Mouse (Mus musculus) hindbrain, embryonic 14.5 days (tissue): ENCODE data around the gene Gm14190. TPM values are rescaled to one million over a fixed set of nuclear protein-coding genes. Genes with fewer than 3 reads are reported as not detected.
"Not testable (repeated sequence)": the region's sequence is repeated elsewhere in the genome, so short reads cannot be mapped to it uniquely, and the experiment has no call there.

ENCODE experiments used
- ATAC-seq: fragments of 200-750 bp; cut with Nextera tagmentation; 2 replicates; pipeline ENCODE4 v1.8.0; 2017; ENCODE audit warnings: moderate number of reproducible peaks, mild to moderate bottlenecking, moderate TSS enrichment, moderate library complexity; ENCODE audit not compliant: low FRiP score
- DNase-seq: peaks from one replicate; pipeline ENCODE4 v3.0.0-alpha.2; 2015; ENCODE audit warnings: low spot score
- H3K27ac ChIP-seq: fragments of 300-500 bp; sonication (generic); 2 replicates; pipeline ENCODE4 v1.5.1; 2014; ENCODE audit warnings: mild to moderate bottlenecking, moderate library complexity
- H3K27me3 ChIP-seq: fragments of 300-500 bp; sonication (generic); 2 replicates; pipeline ENCODE4 v1.6.1; 2014; ENCODE audit warnings: mild to moderate bottlenecking, low read length, mixed read lengths; ENCODE audit not compliant: control insufficient read depth, insufficient read depth
- H3K36me3 ChIP-seq: fragments of 300-500 bp; sonication (generic); replicated peaks from 2 replicates; pipeline ENCODE4 v1.6.1; 2014; ENCODE audit not compliant: control insufficient read depth, insufficient read depth
- H3K4me1 ChIP-seq: fragments of 300-500 bp; sonication (generic); replicated peaks from 2 replicates; pipeline ENCODE4 v1.6.1; 2014; ENCODE audit warnings: antibody characterized with exemption, low read length, mixed read lengths; ENCODE audit not compliant: control insufficient read depth, insufficient read depth
- H3K4me2 ChIP-seq: fragments of 300-500 bp; sonication (generic); replicated peaks from 2 replicates; pipeline ENCODE4 v1.6.1; 2014; ENCODE audit warnings: mild to moderate bottlenecking, moderate library complexity
- H3K4me3 ChIP-seq: fragments of 300-500 bp; sonication (generic); replicated peaks from 2 replicates; pipeline ENCODE4 v1.5.1; 2014; ENCODE audit warnings: mild to moderate bottlenecking, low read length
- H3K9ac ChIP-seq: fragments of 300-500 bp; sonication (generic); 2 replicates; pipeline ENCODE4 v1.6.1; 2014
- H3K9me3 ChIP-seq: fragments of 300-500 bp; sonication (generic); 2 replicates; pipeline ENCODE4 v1.6.1; 2016; ENCODE audit warnings: low read length; ENCODE audit not compliant: control insufficient read depth
- WGBS: fragments of 180-500 bp; shearing (Covaris S2); extraction: QIAGEN DNeasy Blood & Tissue Kit; methylation state at CpG from one replicate; pipeline ENCODE4 v1.1.7; 2014; 5-methylcytosine and 5-hydroxymethylcytosine counted together
- polyA plus RNA-seq: library from polyadenylated mRNA; unstranded; fragments of >200 nt; fragmentation: Nextera tagmentation; extraction: Ambion mirVana; gene quantifications from 2 replicates; pipeline ENCODE4 v1.2.1, GENCODE M21; 2014

The Gm14190 gene
- polyA plus RNA-seq, 1 experiment from 2014 or later, result not detected

GRCm38 (mm10) chr11:99657051-99657450, 33.5 kb downstream of the Gm14190 start:
- H3K9me3 ChIP-seq, result no peaks in the 10 kb centered on the region
- no peaks in the 10 kb centered on the region for H3K27me3 ChIP-seq
- DNase-seq (no peak), ATAC-seq (no peak)
- 56% methylated on average over 5 of the region's 5 CpGs for WGBS
- H3K36me3 ChIP-seq, result no peaks in the 10 kb centered on the region
- H3K9ac ChIP-seq, result no peak overlapping the region
- no peak overlapping the region for H3K4me2 ChIP-seq
- no peak overlapping the region for H3K27ac ChIP-seq
- no peaks in the 10 kb centered on the region for H3K4me1 ChIP-seq
- no peak overlapping the region for H3K4me3 ChIP-seq

GRCm38 (mm10) chr11:99650136-99650535, 40.4 kb downstream of the Gm14190 start, which contains the start of gene Gm11555:
Gene Gm11555 (minus strand): TSS chr11:99650236.
- Histone ChIP-seq H3K27me3 (no peaks in the 10 kb centered on the region), H3K4me1 (no peaks in the 10 kb centered on the region), H3K4me2 (no peak within 1 kb of the TSS), H3K4me3 (no peak within 1 kb of the TSS), H3K36me3 (no peaks in the 10 kb centered on the region), H3K27ac (no peak within 1 kb of the TSS), H3K9ac (no peak within 1 kb of the TSS), H3K9me3 (no peaks in the 10 kb centered on the region)
- ATAC-seq, result no peak
- 82% methylated on average over 2 of the region's 2 CpGs for WGBS
- DNase-seq, result no peak

DNA sequence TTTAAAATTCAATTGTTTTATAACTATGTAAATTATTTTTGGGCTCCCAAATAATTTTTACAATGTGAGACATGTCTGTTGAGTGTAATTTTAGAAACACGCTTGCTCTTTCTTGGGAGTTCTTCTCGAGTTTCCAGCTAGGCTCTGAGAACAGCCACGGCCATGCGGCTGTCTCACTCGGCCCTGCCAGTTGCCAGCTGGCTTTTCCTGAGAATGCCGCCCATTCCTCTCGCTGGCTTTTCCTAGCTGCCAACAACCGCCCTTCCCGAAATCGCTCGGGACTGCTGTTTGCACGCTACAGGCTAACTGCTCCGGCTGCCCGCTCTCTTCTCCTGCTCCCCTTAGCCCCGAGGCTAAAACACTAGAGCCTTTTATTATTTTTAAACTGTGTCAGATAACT, 44.1 kb downstream of the Gm14190 start:
- no peaks in the 10 kb centered on the region for H3K27me3 ChIP-seq
- no peak overlapping the region for H3K4me2 ChIP-seq
- no peak overlapping the region for H3K4me3 ChIP-seq
- ATAC-seq (no peak), DNase-seq (no peak)
- H3K36me3 ChIP-seq, result no peaks in the 10 kb centered on the region
- no peaks in the 10 kb centered on the region for H3K4me1 ChIP-seq
- no peak overlapping the region for H3K27ac ChIP-seq
- no peaks in the 10 kb centered on the region for H3K9me3 ChIP-seq
- 88% methylated on average over 15 of the region's 15 CpGs for WGBS
- no peak overlapping the region for H3K9ac ChIP-seq

- ATAC-seq (no peak), DNase-seq (peak; percentile 26)
- no peaks in the 10 kb centered on the region for H3K9me3 ChIP-seq
- no peaks in the 10 kb centered on the region for H3K27me3 ChIP-seq
- no peaks in the 10 kb centered on the region for H3K36me3 ChIP-seq
- no peak overlapping the region for H3K27ac ChIP-seq
- no peaks in the 10 kb centered on the region for H3K4me1 ChIP-seq
- WGBS, result 61% methylated on average over 3 of the region's 3 CpGs
- H3K9ac ChIP-seq, result no peak overlapping the region
- H3K4me2 ChIP-seq, result no peak overlapping the region
- H3K4me3 ChIP-seq, result no peak overlapping the region
Measured at GRCm38 (mm10) chr11:99644351-99644750, 46.2 kb downstream of the Gm14190 start.

GRCm38 (mm10) chr11:99643635-99644139, 46.9 kb downstream of the Gm14190 start, which contains the start of gene Krtap4-7:
Gene Krtap4-7 (minus strand): TSS chr11:99644089.
- not testable (repeated sequence) for H3K9me3 ChIP-seq, H3K4me1 ChIP-seq, H3K4me3 ChIP-seq, H3K27me3 ChIP-seq, H3K4me2 ChIP-seq, DNase-seq, ATAC-seq, H3K9ac ChIP-seq, H3K36me3 ChIP-seq, H3K27ac ChIP-seq
- 82% methylated on average over 9 of the region's 9 CpGs for WGBS

GRCm38 (mm10) chr11:99640926-99641325, 49.6 kb downstream of the Gm14190 start:
- Histone ChIP-seq H3K27me3 (no peaks in the 10 kb centered on the region), H3K27ac (no peak overlapping the region), H3K4me1 (no peaks in the 10 kb centered on the region), H3K4me2 (no peak overlapping the region), H3K9me3 (no peaks in the 10 kb centered on the region), H3K4me3 (no peak overlapping the region), H3K36me3 (no peaks in the 10 kb centered on the region), H3K9ac (no peak overlapping the region)
- WGBS, result 36% methylated on average over 1 of the region's 1 CpGs
- ATAC-seq, result no peak
- no peak for DNase-seq

Other genes with a start within 250 kb of the Gm14190 start
- 0.32 TPM in 1 of 2 replicates, not detected in the other for gene Krt23, start 197.6 kb downstream of the Gm14190 start, polyA plus RNA-seq
- not detected in 2 replicates for gene Krt39, start 169.4 kb downstream of the Gm14190 start, polyA plus RNA-seq
- not detected in 2 replicates for gene Krt40, start 147.6 kb downstream of the Gm14190 start, polyA plus RNA-seq
- not detected in 2 replicates for gene Krtap3-3, start 139.9 kb downstream of the Gm14190 start, polyA plus RNA-seq
- not detected in 2 replicates for gene Krtap3-2, start 133.9 kb downstream of the Gm14190 start, polyA plus RNA-seq
- not detected in 2 replicates for gene Gm11939, start 131.3 kb downstream of the Gm14190 start, polyA plus RNA-seq
- not detected in 2 replicates for gene Krtap3-1, start 124.1 kb downstream of the Gm14190 start, polyA plus RNA-seq
- gene Krtap1-5, start 109.7 kb downstream of the Gm14190 start, polyA plus RNA-seq, result not detected in 2 replicates
- not detected in 2 replicates for gene Krtap1-4, start 107.1 kb downstream of the Gm14190 start, polyA plus RNA-seq
- gene Krtap1-3, start 99.4 kb downstream of the Gm14190 start, polyA plus RNA-seq, result not detected in 2 replicates
- gene Krtap9-3, start 92.6 kb downstream of the Gm14190 start, polyA plus RNA-seq, result not detected in 2 replicates
- not detected in 2 replicates for gene Gm11938, start 87.4 kb downstream of the Gm14190 start, polyA plus RNA-seq
- gene Gm11937, start 80.6 kb downstream of the Gm14190 start, polyA plus RNA-seq, result not detected in 2 replicates
- gene Krtap2-4, start 75.9 kb downstream of the Gm14190 start, polyA plus RNA-seq, result not detected in 2 replicates
- not detected in 2 replicates for gene Gm11562, start 70.3 kb downstream of the Gm14190 start, polyA plus RNA-seq
- gene Krtap4-1, start 62.5 kb downstream of the Gm14190 start, polyA plus RNA-seq, result not detected in 2 replicates
- not detected in 2 replicates for gene Krtap4-2, start 55.7 kb downstream of the Gm14190 start, polyA plus RNA-seq
- gene Krtap4-7, start 46.7 kb downstream of the Gm14190 start, polyA plus RNA-seq, result not detected in 2 replicates
- not detected in 2 replicates for gene Gm11555, start 40.5 kb downstream of the Gm14190 start, polyA plus RNA-seq
- not detected in 2 replicates for gene Gm11563, start 31.8 kb downstream of the Gm14190 start, polyA plus RNA-seq
- not detected in 2 replicates for gene Krtap4-6, start 24.8 kb downstream of the Gm14190 start, polyA plus RNA-seq
- not detected in 2 replicates for gene Gm14180, start 43.5 kb upstream of the Gm14190 start, polyA plus RNA-seq
- gene Gm11595, start 82.2 kb upstream of the Gm14190 start, polyA plus RNA-seq, result not detected in 2 replicates
- gene Krtap4-8, start 90.0 kb upstream of the Gm14190 start, polyA plus RNA-seq, result not detected in 2 replicates
- not detected in 2 replicates for gene Krtap4-9, start 94.5 kb upstream of the Gm14190 start, polyA plus RNA-seq
- not detected in 2 replicates for gene Gm11596, start 102.7 kb upstream of the Gm14190 start, polyA plus RNA-seq
- gene Gm11569, start 108.2 kb upstream of the Gm14190 start, polyA plus RNA-seq, result not detected in 2 replicates
- gene Gm11554, start 113.7 kb upstream of the Gm14190 start, polyA plus RNA-seq, result not detected in 2 replicates
- not detected in 2 replicates for gene Krtap4-13, start 119.2 kb upstream of the Gm14190 start, polyA plus RNA-seq
- not detected in 2 replicates for gene Gm11564, start 124.9 kb upstream of the Gm14190 start, polyA plus RNA-seq
- gene 2300003K06Rik, start 147.3 kb upstream of the Gm14190 start, polyA plus RNA-seq, result not detected in 2 replicates
- gene Krtap4-16, start 160.9 kb upstream of the Gm14190 start, polyA plus RNA-seq, result not detected in 2 replicates
- gene Gm11568, start 167.2 kb upstream of the Gm14190 start, polyA plus RNA-seq, result not detected in 2 replicates
- not detected in 2 replicates for gene Gm11559, start 173.7 kb upstream of the Gm14190 start, polyA plus RNA-seq
- not detected in 2 replicates for gene Krtap9-1, start 182.6 kb upstream of the Gm14190 start, polyA plus RNA-seq
- gene Gm11567, start 188.4 kb upstream of the Gm14190 start, polyA plus RNA-seq, result not detected in 2 replicates
- not detected in 2 replicates for gene Krtap31-1, start 217.2 kb upstream of the Gm14190 start, polyA plus RNA-seq
- gene Gm11565, start 224.0 kb upstream of the Gm14190 start, polyA plus RNA-seq, result not detected in 2 replicates
- not detected in 2 replicates for gene Krtap31-2, start 245.6 kb upstream of the Gm14190 start, polyA plus RNA-seq